Mouse (Mus musculus) stomach, postnatal 0 days (tissue): ENCODE measurements around the gene Atxn7l3.

ENCODE experiments used
- CTCF ChIP-seq: IDR thresholded peaks from 2 replicates; pipeline ENCODE4 v1.5.1; 2016; ENCODE audit warnings: antibody characterized with exemption, low read depth, mild to moderate bottlenecking, moderate library complexity
- EP300 ChIP-seq: optimal IDR thresholded peaks from 2 replicates; pipeline ENCODE3; 2016; ENCODE audit warnings: antibody characterized with exemption

DNA sequence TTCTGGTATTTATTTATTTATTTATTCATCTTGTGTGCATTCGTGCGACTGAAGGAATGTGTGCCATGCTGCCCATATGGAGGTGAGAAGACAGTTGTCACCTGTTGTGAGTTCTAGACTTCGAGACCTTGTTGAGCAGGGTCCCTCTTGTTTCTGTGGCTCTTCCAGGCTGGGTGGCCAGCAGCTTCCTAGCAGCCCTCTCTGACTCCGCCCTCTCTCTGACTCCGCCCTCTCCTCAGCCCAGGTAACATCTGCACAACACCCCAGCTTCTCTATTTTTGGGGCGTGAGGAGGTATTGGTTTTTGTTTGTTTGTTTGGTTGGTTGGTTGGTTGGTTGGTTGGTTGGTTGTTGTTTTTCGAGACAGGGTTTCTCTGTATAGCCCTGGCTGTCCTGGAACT, 31.4 kb upstream of the Atxn7l3 start:
- TF ChIP-seq EP300: no peak
- TF ChIP-seq CTCF: no peak
